Mouse (Mus musculus) lung, postnatal 4 days (tissue): Measurements from ENCODE around the gene Gm9999.
"Not testable (repeated sequence)": the region's sequence is repeated elsewhere in the genome, so short reads cannot be mapped to it uniquely, and the experiment has no call there.

Experiments used
- DNase-seq, 2 experiments: peaks; one replicate each; pipeline ENCODE4 v3.0.0; 2021

Gene Gm9999

GRCm38 (mm10) chr7:47000644-47000983 is 17.2 kb downstream of the Gm9999 start:
- peak; percentile 58 to 78 for DNase-seq

DNA sequence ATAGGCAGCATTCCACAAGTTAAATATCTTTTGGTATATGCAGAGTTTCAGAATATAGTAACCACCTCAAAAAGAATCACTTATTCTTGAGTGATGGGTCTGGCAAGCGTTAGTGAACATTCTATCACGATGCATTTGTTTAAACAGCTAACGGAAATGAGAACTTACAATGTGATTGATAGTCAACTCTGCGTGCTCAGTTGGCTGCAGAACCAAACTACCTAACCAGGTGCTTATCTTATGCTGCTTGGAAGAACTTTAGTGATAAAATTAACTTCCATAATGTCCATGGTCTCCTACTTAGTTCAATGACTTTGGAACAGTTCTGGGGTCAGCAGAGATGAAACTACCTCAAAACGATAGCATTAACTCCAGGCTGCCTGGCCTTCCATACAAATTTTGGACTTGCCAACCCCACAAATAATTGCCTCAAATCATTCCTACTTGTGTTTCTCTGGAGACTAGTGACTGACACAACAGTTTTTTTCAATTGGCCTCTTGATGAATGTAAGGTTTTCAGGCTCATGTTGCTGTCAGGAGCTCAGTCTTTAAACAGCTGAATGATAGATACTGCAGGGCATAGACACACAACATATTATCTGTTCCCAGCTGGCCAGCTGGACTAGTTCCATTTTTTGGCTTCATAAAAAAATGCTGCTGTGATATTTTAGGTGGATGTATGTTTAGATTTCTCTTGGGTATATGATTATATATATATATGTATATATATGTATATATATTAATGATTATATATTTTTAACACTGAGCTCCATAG is 17.9 kb downstream of the Gm9999 start:
- no peak for DNase-seq

GRCm38 (mm10) chr7:47001900-47002275 is 18.5 kb downstream of the Gm9999 start:
- DNase-seq, result no peak

DNA sequence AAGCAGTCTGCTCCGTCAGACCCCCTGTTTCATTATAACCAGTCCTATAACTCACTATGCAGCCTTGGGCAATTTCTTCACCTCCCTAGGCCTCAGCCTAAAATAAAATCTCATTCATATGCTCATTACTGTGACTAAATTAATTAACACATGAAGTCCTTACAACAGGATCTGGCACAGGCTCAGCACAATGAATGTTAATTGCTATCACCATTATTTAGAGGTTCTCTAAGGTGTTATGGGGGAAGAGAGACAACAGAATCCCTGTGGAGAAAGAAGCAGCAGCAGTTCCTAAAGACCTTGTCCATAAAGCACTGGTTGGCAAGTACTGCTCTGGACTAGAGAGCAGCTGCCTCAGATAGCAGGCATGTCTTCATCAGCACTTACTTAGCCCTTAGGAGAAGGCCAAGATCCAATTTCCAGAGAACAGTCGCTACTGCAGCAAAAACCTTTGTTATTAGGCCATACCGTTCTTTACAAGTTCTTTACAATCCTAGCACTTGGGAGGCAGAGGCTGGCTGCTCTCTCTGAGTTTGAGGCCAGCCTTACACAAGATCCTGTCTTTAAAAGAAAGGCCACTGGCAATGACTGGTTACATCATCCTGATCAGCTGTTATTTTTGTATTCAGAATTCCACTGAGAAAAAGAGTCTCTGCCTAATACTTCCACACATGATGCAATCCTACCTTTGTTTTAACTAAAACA is 20.2 kb downstream of the Gm9999 start:
- DNase-seq, result no peak

- DNase-seq, result no peak
Measured at GRCm38 (mm10) chr7:47007109-47007780, 23.9 kb downstream of the Gm9999 start.

DNA sequence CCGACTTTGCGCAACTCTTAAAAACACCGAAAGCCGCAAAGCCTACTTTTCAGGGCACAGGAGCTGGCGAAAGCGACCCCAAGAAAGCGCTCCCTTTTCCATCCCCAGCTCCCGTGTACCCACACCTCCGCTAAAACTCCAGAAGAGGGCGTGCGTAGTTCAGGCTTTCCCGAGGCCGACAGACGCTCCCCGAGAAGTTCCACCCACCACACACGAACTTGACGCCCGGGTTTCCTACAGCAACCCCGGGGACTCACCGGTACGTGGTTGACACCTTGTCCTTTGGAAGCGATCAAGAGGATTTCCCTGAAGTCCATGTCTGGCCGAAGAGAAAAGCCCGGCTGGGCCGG is 24.4 kb downstream of the Gm9999 start:
- DNase-seq, result no peak

DNA sequence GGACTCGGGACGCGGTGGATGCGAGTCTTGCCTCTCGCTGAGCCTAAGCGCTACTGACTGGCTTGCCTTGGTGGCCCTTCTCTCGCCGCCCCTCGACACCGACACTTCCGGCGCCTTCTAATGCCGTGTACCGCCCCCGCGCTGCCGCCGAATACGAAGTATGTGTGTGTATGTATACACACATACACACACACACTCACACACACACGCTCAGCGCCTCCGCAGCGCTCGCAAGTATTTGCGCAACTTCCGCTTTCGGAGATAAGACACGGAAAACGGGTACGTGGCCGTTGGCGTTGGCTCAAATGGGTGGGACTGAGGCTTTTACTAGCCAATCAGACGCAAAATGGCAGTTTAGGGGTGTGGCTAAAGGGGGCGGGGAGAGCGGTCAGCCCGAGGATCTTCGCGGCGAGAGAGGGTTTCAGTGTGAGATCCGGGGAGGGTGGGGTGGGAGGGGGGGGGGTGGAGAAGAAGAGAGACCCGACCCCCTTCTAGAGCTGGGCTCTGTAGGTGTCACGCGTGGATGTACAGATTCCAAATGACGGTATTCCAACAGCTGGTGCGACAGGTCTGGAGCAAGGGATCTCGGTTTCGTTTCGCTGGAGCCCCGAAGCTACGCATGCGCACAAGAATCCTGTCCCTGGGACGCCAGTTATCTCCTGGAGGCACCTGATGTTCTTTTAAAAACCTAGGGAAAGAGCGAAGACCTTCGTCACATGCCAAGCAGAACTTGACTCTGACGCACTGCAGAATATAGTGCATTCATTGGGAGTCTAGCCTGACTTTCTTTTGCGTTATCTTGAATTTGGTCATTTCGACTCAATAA is 25.0 kb downstream of the Gm9999 start, which contains the start of gene Spty2d1:
Gene Spty2d1, minus strand, starts transcription at position 244 of the 826 bp plus-strand sequence.
- DNase-seq, result peak; percentile 99

DNA sequence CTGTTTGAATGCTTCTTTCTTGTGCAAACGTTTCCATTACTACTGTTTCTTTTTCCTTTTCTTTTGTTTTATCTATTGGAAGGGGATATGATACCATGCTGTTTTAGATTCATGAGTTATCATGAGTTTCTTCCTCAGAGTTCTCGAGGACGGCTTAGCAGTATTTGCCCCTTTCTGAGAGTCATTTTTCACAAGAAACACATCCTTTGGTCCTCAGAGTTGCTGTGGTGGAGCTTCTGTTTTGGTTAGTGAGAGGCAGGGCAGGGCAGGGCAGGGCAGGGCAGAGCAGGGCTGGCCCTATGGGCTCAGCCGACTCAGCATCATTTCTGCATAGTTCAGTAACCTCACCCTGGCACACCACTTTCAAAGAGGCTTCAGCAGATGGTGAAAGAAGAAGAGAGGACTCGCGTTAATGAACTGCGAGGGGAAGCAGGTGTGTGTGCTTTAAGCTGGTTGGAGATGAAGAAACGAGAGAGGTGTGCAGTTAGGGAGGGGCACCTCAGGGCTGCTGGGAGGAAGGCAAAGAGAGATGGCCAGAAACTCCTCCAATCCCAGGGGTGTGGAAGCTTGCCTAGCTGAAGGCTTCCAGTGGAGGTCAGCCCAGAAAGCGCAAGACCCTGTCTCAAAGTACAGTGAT is 29.9 kb downstream of the Gm9999 start:
- no peak for DNase-seq

DNA sequence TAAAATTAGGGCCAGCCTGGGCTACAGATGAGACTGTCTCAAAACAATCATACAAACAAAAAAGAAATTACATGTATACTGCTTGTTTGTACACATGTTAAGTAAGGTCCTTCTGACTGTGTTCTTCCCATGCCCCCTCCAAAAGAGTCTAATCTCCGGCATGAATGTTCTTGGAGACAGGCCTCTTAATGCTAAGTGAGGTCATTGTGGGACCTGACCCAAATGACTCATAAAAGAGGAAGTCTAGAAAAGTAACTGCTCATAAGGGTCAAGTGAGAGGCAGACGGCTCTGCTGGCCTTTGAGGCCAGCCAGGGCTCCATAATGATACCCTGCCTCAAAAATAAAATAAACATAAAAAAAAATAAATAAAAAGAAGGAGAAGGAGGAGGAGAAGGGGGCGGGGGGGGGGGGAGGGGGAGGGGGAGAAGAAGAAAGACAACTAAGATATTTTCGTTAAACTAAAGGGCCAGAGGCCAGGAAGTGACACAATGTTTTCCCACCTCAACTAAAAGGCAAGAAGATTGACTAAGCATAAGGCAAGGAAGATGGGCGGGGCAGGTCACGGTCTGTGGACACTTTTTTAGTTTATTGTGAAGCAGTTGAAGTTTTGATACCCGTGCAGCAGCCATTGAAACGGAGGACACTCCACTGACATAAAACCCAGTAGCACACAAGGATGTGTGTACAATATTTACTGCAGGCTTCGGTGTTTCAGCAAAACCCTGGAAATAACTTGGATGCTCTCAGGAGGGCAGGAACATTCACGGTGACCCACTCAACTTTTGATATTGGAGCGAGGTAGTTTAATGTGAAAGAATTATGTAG is 31.4 kb downstream of the Gm9999 start:
- peak in 1 of 2 experiments; percentile 59 for DNase-seq

DNA sequence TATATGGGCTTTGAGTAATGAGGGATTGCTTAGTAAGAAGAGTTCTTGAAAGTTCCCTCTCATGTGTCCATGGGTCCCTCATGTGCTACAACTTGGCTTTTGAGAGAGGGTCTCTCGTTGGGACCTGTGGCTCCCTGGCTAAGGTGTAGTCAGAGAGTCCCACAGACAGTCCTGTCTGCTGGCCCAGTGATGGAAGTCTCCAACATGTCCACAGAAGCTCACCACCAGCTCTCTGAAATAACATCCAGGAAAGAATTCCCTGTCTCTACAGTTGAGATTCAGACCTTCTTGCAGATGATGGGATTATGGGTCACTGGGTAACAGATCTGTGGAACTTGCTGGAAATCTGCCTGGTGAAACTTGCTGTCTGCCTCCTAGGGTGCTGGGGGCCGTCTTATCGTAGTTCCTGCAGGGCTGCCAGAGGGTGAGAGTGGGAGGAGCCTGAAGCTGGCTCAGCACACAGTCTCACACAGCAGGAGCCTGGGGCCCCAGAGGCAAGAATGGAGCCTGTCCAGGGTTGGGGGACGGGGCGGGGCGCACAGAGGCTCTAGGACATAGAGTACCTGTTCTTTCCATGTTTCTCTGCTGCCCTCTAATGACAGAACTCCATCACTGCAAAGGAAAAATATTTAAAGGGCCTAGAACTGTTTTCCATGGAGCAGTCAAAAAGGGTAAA is 32.1 kb downstream of the Gm9999 start:
- DNase-seq, result peak; percentile 89 to 95

DNA sequence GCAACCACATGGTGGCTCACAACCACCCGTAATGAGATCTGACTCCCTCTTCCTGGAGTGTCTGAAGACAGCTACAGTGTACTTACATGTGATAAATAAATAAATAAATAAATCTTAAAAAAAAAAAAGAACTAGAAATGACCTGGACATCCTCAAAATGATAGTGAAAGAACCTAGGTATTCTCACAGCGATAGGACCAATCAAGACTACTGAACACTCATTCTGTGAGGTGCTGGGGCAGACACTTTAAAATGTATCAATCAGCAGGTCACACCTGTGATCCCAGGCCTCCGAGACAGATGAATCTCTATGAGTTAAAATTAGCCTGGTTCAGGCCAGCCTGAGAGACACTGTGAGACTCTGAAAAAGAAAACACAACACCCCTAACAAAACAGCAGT is 33.2 kb downstream of the Gm9999 start:
- DNase-seq, result no peak

DNA sequence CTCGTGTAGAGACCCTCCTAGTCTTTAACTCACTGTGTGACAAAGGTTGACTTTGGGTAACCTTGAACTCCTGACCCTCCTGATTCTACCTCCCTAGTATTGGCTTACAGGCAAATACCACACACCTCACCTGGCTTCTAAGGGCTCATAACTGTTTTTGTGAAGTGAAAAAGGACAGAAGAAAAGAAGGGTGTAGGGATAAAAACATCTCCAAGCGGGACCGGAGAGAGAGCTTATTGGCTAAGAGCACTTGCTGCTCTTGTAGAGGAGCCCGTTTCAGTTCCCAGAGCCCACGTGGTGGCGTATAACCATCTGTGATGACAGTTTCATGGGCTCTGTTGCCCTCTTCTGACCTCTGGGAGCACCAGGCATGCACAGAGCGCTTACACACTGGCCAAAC is 33.8 kb downstream of the Gm9999 start:
- DNase-seq, result no peak

- DNase-seq, result peak; percentile 18 to 43
Measured at GRCm38 (mm10) chr7:47019641-47020040, 36.3 kb downstream of the Gm9999 start.

GRCm38 (mm10) chr7:47020956-47021355 is 37.6 kb downstream of the Gm9999 start:
- DNase-seq, result no peak

DNA sequence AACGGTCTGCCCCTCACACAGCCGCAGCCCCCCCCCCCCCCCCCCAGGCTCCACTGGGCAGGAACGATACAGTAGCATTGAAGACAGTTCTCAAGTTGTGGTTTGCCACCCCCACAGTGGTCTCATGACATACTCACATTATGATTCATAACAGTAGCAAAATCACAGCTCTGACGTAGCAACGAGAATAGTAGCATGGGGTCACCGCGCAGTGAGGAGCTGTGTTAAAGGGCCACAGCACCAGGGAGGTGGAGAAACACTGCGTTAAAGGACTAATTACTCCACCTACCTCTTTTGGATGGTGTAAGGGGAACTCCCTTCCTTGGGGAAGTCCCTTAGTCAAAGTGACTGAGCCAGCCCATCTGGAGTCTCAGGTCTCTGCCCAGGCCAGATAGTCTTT is 39.1 kb downstream of the Gm9999 start:
- DNase-seq, result peak in 1 of 2 experiments; percentile 16

- DNase-seq, result peak; percentile 78 to 88
Measured at GRCm38 (mm10) chr7:47023530-47023929, 40.1 kb downstream of the Gm9999 start.

DNA sequence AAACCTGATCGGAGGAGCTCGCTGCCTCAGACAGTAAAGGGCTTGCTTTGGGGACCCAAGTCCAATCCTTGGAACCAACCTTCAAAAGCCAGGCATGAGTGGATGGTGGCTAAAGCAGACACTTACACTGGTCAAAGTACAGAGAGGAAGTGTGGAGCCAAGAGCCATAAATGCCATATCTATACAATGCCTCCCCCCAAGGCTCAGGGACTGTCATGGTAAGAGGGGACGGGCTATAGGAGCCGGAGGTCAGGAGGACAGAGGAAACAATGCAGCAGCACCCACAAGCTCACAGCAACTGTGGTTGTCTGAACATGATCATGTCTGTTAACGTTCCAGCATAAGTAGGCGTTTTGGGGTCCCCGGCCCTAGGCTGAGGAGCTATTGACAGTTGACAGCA is 41.1 kb downstream of the Gm9999 start:
- DNase-seq, result no peak

DNA sequence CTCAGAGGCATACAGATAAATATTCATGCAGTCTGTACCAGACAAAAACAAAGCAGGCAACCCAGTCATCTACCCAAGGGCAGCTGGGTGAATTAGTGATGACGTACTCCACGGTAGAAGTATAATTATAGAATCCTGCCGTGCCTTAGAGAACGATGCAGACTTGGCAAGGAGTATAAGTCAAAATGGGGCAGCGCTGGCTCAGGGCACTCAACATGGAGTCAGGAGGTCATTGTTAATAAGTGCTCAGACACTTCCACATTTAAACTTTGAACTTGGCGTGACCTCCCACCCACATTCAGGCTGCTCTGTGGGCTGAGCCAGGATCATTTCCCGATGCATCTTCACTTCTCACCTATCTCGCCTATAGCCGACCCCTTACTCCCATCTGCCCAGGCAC is 42.0 kb downstream of the Gm9999 start:
- no peak for DNase-seq

DNA sequence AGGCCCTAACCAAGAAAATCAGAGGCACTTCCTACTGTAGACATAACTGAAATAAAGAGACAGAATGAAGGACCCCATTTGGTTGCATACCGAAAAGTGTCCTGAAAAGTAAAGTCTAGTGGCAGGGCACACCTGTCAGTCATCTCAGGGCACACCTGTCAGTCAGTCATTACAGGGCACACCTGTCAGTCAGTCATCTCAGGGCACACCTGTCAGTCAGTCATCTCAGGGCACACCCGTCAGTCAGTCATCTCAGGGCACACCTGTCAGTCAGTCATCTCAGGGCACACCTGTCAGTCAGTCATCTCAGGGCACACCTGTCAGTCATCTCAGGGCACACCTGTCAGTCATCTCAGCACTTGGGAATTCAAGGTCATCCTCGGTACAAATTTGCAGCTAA is 43.5 kb downstream of the Gm9999 start:
- not testable (repeated sequence) for DNase-seq

GRCm38 (mm10) chr7:47027520-47027919 is 44.1 kb downstream of the Gm9999 start:
- DNase-seq, result no peak
